Mouse (Mus musculus) layer of hippocampus, adult 8-10 months (tissue): ENCODE data around the gene Hist2h4. TPM values are rescaled to one million over a fixed set of nuclear protein-coding genes. Genes with fewer than 3 reads are reported as not detected.
"Not testable (repeated sequence)": the region's sequence is repeated elsewhere in the genome, so short reads cannot be mapped to it uniquely, and the experiment has no call there.

Source experiments
- DNase-seq, 2 experiments: peaks; one replicate each; pipeline ENCODE4 v3.0.0; 2022; ENCODE audit warnings: low spot score in 2 of 2
- microRNA-seq, 2 experiments: library from miRNA; unstranded; fragments of <30 nt; microRNA quantifications; one replicate each; pipeline ENCODE4 v1.2.0; 2022
- total RNA-seq, 4 experiments: library from RNA; stranded (reverse); gene quantifications; 2 replicates each; pipeline ENCODE4 v1.2.4; 2022

Gene Hist2h4
- total RNA-seq, 4 experiments from 2014 or later, result 25.1 to 32.1 (median 27.3) TPM

DNA sequence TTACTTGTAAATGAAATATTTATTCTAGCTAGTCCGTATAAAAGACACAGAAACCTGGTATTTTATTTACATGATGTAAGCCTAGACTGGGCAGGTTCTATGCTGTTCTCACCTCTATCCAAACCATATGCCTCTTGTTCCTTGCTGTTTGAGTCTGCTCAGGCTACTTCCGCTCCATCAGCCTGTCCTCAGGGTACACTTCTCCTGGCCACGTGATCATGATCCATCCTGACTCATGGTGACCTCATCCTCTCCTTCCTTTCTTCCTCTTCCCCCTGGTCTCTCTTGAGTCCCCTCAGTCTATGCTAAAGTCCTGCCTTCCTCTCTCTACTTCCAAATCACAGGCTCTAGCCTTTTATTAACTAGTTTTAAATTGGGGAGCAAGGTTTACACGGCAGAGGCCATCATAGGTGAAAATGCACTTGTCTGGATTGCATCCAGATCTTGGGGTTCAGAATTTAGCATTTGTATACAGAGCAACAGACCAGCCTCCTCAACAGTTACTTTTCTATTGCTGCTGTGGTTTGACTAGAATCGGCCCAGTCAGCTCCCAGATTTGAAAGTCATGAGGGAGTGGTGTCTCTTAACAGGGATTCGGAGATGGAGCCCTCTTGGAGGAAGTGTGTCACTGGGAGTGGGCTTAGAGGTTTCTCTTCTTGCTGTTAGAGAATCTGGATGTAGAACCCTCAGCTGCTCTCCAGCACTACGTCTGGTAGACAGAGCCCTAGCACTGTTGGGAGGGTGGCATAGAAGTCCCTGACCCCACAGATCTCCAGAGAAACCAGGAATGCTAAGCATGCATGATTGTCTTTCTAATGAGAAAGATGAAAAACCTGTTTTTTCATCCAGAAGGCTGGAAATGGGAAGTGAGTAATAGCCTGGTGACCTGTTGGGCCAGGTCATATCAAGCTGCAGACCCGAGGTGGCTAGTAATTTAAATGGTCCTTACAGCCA, 36.1 kb downstream of the Hist2h4 start:
- DNase-seq, result no peak

- DNase-seq, result no peak
These were observed 37.7 kb downstream of the Hist2h4 start for GRCm38 (mm10) chr3:96225421-96225820.

- no peak for DNase-seq
These were observed 40.3 kb downstream of the Hist2h4 start for GRCm38 (mm10) chr3:96222774-96223173.

- no peak for DNase-seq
These were observed 41.5 kb downstream of the Hist2h4 start for GRCm38 (mm10) chr3:96221640-96222038.

DNA sequence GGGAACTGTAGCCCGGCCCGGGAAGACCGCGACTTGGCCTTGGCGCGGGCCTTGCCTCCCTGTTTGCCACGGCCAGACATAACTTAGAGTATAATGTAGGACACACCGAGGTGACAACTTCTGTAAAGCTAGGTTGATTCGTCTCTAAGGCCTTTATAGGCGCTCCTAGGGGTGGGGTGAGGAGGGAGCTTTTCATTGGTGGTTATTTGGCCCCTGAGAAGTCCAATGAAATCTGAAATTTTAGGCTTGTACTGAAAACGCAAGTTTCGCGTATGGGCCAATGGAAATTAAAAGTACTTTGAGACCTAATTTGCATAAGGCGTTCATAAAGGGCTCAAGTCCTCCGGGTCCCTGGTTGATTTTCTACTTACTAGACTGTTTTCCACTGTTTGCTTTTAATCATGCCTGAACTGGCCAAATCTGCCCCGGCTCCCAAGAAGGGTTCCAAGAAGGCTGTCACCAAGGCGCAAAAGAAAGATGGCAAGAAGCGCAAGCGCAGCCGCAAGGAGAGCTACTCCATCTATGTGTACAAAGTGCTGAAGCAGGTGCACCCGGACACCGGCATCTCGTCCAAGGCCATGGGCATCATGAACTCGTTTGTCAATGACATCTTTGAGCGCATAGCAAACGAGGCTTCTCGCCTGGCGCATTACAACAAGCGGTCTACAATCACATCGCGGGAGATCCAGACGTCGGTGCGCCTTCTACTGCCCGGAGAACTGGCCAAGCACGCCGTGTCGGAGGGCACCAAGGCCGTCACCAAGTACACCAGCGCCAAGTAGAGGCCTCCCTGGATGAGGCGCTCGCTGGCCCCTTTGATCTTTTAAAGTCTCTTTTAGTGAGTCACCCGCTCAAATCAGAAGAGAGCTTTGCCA, 42.1 kb downstream of the Hist2h4 start, which contains the start of the genes Hist2h2ac and Hist2h2be:
Hist2h2ac (minus strand) TSS at position 116 of the 875 bp plus-strand sequence.
Hist2h2be (plus strand) TSS at position 355 of the 875 bp plus-strand sequence.
- DNase-seq, result peak; percentile 92

GRCm38 (mm10) chr3:96220131-96220764, 42.9 kb downstream of the Hist2h4 start:
- not testable (repeated sequence) for DNase-seq

DNA sequence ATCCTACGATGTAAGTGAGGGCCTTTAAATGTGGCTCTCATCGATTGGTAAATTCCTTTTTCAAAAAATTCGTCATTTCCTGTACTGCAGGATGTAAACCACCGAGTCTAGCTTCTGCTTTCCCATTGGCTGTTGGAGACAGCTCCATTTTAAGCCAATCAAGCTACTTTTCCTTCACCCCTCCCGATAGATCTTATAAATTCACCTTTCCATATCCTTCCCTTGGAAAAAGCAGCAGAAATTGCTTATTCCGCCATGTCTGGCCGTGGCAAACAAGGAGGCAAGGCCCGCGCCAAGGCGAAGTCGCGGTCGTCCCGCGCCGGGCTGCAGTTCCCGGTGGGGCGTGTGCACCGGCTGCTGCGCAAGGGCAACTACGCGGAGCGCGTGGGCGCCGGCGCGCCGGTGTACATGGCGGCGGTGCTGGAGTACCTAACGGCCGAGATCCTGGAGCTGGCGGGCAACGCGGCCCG, 43.4 kb downstream of the Hist2h4 start, which contains the start of the genes Bola1 and Hist2h2ab:
Bola1 (minus strand) TSS at position 49 of the 470 bp plus-strand sequence.
Hist2h2ab (plus strand) TSS at position 205 of the 470 bp plus-strand sequence.
- peak; percentile 74 to 82 for DNase-seq

DNA sequence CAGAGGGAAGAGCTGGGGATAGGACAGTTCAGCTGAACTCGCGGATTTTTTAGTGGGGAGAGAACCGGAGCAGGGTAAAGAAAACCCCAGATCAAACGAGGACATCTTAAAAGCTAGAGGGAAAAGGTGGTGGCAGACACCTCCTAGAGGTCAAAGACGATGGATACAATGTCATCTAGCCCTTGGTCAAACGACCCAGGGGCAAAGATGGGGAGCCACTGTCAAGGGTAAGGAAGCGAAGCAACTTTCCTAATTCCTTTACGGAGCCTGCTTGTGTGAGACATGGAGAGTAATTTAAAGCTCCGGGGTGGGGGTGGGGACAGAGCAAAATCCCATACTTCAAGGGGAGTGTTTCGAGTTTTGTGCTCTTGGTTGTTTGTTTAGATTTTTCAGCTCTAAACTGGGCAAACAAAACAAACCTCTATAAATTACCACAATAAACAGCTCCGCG, 43.9 kb downstream of the Hist2h4 start:
- DNase-seq, result no peak

Small RNA genes within 50 kb of the gene (microRNA-seq; reads per million reads assigned to microRNA genes)
- 0 reads per million in 2 experiments for gene Gm44492
- gene Gm47311, result 0 reads per million in 2 experiments
- 0 reads per million in 2 experiments for gene Gm47313

Other genes starting within 250 kb of the Hist2h4 start
- 10 to 100 TPM; 42.9 to 55.4 (median 51.6) TPM for gene Vps45, start 204.8 kb downstream of the Hist2h4 start, total RNA-seq
- gene Otud7b, start 158.8 kb downstream of the Hist2h4 start, total RNA-seq, result 10 to 100 TPM; 38.1 to 40.1 (median 38.9) TPM
- 1 to 10 TPM; 6.5 to 9.4 (median 7.8) TPM for gene Mtmr11, start 101.3 kb downstream of the Hist2h4 start, total RNA-seq
- gene Sf3b4, start 91.0 kb downstream of the Hist2h4 start, total RNA-seq, result 10 to 100 TPM; 39.8 to 49.2 (median 45.5) TPM
- 100 to 1,000 TPM; 365 to 380 (median 374) TPM for gene Sv2a, start 82.2 kb downstream of the Hist2h4 start, total RNA-seq
- gene Bola1, start 43.6 kb downstream of the Hist2h4 start, total RNA-seq, result 10 to 100 TPM; 13.1 to 20.2 (median 15.3) TPM
- gene Hist2h2ab, start 43.4 kb downstream of the Hist2h4 start, total RNA-seq, result 10 to 100 TPM in 1 of 4 experiments, 1 to 10 TPM in 3; 7.7 to 10.8 (median 8.0) TPM
- 10 to 100 TPM; 18.7 to 30.3 (median 29.3) TPM for gene Hist2h2ac, start 42.4 kb downstream of the Hist2h4 start, total RNA-seq
- gene Hist2h2be, start 42.2 kb downstream of the Hist2h4 start, total RNA-seq, result 1 to 10 TPM; 6.3 to 8.1 (median 7.5) TPM
- gene Hist2h3c2, start 24.2 kb downstream of the Hist2h4 start, total RNA-seq, result 1 to 10 TPM; 6.1 to 7.7 (median 6.7) TPM
- gene Hist2h2aa2, start 23.0 kb downstream of the Hist2h4 start, total RNA-seq, result 100 to 1,000 TPM; 165 to 230 (median 195) TPM
- gene Hist2h2aa1, start 17.8 kb downstream of the Hist2h4 start, total RNA-seq, result 1 to 10 TPM in 3 of 4 experiments, not detected in 1; 3.4 to 9.9 (median 4.4) TPM
- not detected for gene Hist2h3c1, start 16.6 kb downstream of the Hist2h4 start, total RNA-seq
- 10 to 100 TPM; 32.1 to 53.8 (median 35.1) TPM for gene Hist2h3b, start 5.3 kb upstream of the Hist2h4 start, total RNA-seq
- gene Hist2h2bb, start 6.4 kb upstream of the Hist2h4 start, total RNA-seq, result 100 to 1,000 TPM; 106 to 143 (median 138) TPM
- 1 to 10 TPM; 2.5 to 9.1 (median 5.3) TPM for gene Fcgr1, start 30.7 kb upstream of the Hist2h4 start, total RNA-seq
- not detected for gene BC107364, start 189.0 kb upstream of the Hist2h4 start, total RNA-seq